Mouse (Mus musculus) left cerebral cortex, adult 18-20 months (tissue): ENCODE measurements around the gene Itih2. TPM values are rescaled to one million over a fixed set of nuclear protein-coding genes. Genes with fewer than 3 reads are reported as not detected.

Source experiments
- DNase-seq, 2 experiments: peaks; one replicate each; pipeline ENCODE4 v3.0.0; 2021 to 2022; ENCODE audit warnings: low spot score in 2 of 2, mixed read lengths in 1 of 2
- total RNA-seq, 2 experiments: library from RNA; stranded (reverse); gene quantifications; 2 replicates each; pipeline ENCODE4 v1.2.3; 2021

Itih2 gene
- total RNA-seq, 2 experiments from 2014 or later, result 1.2 to 2.7 TPM

DNA sequence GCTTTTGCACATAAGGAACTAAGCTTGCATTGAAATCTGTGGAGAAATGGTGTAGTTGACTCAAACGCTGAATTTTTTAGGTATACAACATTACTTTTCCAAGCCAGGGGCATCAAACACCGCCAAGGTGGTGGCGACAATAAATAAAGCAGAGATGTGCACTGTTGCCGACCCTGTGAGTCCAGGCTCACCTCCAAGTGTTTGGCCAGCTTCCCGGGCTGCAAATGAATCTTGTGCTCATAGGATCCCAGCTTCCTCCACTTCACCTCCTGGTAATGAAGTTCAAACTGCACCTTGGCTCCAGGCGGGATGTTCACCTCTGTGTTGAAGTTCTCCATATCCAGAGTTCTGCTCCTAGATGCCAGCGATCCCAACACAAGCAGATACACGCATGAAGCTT is 11.9 kb downstream of the Itih2 start:
- DNase-seq, result no peak

DNA sequence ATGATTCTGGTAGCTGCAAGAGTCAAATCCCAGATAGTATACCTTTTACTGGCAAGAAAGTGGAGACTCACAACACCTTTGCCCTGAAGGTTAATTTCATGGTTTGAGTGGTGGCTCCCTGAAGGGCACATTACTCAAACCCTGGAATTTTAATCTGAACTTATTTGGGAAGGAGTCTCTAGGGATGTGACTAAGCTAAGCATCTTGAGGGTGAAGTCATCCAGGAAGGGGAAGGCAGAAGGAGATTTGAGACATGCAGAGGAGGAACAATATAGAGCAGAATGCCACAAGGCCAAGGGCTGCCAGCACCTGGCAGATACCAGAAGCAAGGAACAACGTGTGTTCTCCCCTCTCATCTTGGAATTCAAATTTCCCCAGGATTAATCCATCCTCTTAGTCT is 12.4 kb downstream of the Itih2 start:
- no peak for DNase-seq

DNA sequence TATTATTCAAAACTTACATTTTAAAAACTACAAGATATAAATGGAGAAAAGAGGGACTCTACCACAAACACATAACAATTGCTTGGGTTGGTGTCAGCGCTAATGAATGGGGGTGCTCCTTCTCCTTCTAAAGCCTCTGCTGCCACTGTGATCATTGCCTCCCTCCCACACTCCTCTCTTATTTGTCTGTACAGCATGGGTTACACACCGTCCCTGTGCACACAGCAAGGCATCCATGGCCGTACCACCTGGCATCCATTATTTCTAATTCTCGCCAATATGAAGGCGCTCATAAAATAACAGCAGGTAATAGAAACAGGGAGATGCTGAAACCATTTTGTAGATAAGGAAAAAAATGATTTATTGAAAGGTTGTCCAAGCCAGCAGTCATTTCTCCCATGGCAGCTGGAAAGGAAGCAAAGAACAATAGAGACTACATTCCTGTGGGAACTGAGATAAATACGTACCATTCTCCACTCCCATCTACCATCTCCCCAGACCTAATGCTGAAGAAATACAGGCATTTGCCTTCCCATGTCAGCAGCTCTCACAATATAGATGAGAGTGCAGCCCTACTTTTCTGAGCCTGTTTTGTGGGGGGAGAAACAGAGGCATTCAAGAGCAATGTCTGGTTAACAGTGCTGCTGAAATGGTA is 22.5 kb downstream of the Itih2 start:
- DNase-seq, result no peak

GRCm38 (mm10) chr2:10101180-10101579 is 30.0 kb downstream of the Itih2 start:
- peak; percentile 55 to 66 for DNase-seq

GRCm38 (mm10) chr2:10100471-10100870 is 30.7 kb downstream of the Itih2 start:
- no peak for DNase-seq

DNA sequence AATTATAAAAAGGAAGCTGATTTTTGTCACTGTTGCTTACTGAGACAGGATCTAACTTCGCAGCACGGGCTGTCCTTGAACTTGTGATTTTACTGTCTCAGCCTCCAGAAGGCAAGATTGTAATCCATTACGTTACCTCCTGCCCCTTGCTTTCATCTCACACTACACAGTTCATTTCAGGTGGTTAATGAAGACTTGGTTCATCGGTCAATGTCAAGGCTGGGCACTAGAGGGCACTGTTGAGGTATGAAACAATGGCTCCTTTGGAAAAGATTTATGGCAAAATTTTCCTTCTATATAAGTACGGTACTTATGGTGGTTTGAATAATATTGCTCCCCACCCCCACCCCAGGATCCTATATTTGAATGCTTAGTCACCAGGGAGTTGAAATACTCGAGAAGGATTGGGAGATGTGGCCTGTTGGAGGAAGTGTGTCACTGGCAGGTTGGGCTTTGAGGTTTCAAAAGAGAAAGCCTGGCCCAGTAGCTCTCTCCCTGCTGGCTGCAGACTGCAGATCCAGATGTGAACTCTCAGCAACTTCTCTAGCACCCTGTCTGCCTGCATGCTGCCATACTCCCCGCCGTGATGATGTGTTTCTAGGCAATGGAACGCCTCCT is 32.5 kb downstream of the Itih2 start:
- DNase-seq, result peak; percentile 55 to 73

GRCm38 (mm10) chr2:10094327-10095100 is 36.7 kb downstream of the Itih2 start:
- DNase-seq, result no peak

DNA sequence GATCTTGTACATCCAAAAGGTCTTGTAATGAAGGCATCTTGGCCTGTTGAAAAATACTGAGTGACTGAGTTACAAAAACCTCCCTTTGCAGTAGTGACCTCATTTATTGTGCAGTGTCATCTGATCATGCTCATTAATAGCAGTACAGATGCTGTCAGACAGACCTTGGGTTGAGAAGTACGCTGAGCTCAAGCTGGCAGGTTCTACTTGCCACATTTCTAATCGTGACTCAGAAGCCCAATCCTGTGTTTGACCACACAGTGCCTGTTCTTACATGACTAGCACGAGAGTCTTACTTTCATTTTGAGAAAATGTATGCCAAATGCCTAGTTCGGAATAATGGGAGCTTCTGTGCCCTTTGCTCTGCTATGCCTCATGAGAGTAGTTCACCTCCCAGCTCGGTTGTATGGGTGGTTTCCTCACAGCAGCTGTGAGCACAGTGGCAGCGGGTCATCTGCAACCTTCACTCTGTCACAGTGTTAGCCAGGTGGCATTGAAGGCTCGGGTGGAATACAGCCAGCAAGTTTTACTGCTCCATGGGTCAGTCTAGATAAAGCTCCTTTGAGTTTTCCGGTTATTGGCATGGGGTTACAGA is 43.8 kb downstream of the Itih2 start:
- no peak for DNase-seq

- DNase-seq, result no peak
Observed at GRCm38 (mm10) chr2:10082737-10083136, 48.5 kb downstream of the Itih2 start.

DNA sequence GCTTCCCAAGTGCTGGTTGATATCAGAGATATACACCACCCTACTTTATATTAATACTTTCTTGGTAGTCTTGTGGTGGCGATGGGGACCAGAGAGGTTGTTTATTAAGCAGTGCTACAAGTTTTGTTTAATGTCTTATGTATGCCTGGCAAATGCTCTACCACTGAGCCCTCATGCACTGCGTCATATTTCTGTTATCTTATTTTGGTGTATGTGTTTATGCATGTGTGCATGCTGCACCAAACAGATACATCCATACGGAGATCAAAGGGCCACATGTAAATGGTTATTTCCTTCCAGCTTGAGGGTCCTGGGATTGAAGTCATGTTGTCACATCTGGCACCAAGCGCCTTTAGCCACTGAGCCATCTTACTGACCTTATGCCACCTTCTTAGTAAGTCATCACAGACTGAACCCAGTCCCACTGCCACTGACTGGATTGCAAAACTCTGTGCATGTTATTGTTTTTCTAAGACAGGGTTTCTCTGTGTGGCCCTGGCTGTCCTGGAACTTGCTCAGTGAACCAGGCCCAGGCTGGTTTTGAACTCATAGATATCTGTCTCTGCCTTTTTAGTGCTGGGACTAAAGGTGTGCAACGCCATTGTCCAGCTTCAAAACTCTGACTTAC is 49.6 kb downstream of the Itih2 start:
- DNase-seq, result no peak

DNA sequence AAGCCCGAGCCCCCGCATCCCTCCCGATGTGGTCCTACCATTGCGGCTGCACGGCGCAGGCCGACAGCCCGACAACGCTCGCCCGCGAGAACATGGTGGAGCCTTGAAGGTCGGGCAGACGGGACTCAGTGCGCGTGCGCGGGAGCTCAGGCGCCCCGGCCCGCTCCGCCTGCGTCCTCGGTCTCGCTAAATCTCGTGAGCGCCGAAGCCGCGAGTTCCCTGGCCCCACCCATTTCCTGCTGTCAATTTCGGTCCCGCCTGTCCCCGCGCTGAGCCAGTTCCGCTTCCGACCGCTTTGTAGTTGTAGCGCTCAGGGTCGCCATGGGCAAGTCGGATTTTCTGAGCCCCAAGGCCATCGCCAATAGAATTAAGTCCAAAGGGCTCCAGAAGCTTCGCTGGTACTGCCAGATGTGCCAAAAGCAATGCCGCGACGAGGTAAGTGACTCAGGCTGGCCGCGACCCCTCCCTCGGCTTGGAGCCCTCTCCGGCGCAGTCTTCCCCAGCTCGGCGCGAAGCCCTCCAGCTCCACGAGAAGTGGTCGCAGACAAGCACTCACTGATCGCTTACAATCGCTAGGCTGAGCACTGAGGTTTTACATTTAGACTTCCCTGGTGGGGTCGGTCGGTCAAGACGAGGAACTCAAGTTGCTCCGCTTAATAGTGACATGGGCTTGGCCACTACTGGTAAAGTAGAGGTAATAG is 50.7 kb downstream of the Itih2 start, which contains the start of the genes Atp5c1 and Kin:
Gene Atp5c1 (minus strand): TSS at position 201 of the 701 bp plus-strand sequence.
Gene Kin (plus strand): TSS at position 284 of the 701 bp plus-strand sequence.
- DNase-seq, result peak; percentile 94 to 97

DNA sequence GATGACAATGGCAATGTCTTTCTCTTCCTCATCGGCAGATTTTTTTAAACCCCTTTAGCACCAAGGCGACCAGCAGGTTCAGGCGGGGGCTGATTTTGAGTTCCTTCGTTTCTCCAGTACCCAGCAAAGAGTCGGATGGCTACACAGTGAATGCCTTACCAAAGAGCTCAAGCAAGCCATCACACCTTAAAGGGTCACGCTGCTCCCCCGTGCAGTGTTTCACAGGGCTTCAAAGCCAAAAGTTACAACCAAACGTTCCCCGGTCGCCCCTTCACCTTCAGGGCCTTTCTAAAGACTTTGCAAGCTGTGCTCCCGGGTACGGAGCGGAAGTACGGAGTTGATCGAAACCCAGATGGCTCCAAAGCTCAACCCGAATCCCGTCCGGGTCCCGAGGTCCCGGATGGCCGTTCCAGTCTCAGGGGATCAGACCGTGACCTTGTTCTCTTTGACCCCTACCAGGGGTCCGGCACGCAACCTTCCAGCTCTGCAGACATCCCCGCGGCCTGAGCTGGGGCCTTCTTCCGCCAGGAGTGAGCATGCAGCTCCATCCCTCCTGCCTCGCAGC is 51.4 kb downstream of the Itih2 start:
- no peak for DNase-seq

DNA sequence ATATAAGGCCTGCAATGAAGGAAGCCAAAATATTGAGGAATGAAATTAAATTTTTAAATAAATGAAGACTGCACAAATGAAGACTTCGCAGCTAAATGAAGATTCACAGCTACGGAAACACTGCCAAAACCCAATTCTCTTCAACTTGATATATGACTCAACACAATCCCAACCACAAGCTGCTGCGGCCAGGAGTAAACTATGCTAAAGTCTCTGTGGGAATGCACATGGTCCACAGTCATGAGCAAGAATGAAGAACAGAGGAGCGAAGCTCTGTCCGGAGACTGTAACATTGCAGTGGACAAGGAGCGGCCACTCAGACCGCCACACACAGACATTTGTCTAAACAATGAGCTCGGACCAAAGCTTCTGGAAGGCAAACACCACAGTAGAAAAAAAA is 54.5 kb downstream of the Itih2 start:
- no peak for DNase-seq

GRCm38 (mm10) chr2:10074470-10074869 is 56.7 kb downstream of the Itih2 start:
- no peak for DNase-seq

DNA sequence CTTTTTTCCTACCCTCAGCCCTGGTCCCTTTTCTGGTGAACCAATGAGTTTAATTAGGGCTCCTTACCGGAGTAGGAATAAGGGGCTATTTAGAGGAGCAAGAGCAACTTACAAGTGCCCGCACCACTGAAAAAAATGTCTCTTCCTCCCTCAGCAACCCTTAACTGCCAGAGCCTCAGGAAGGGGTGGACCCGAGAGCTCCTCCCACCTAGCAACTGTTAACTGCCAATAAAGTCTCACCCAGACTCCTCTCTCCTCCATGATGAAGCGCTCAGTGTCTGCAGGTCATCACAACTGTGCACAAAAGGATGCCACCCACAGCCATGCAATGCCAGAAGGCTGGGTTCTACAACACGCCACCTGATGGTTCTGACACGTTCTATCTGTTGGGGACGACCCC is 59.4 kb downstream of the Itih2 start:
- no peak for DNase-seq

- DNase-seq, result no peak
Observed at GRCm38 (mm10) chr2:10058836-10059235, 72.4 kb downstream of the Itih2 start.

DNA sequence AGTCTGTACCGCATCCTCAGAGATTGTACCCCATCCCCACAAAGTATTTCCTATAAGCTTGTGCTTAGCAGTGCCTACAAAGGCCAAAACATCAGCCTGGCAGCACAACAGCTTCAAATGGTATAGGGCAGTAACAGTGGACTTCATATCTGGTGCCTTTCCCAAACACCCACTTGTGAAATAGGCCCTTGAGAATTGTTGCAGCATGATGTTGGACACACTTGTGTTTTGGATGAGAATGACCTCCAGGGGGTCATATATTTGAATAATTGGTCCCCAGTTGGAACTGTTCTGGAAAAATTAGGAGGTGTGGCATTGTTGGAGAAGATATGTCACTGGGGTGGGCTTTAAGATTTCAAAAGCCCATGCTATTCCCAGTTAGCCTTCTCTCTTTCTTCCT is 79.2 kb downstream of the Itih2 start:
- DNase-seq, result no peak

- peak; percentile 66 to 74 for DNase-seq
Observed at GRCm38 (mm10) chr2:10050878-10051277, 80.3 kb downstream of the Itih2 start.

GRCm38 (mm10) chr2:10049456-10049855 is 81.7 kb downstream of the Itih2 start:
- DNase-seq, result no peak

GRCm38 (mm10) chr2:10048461-10048860 is 82.7 kb downstream of the Itih2 start, which contains the start of gene Taf3:
Taf3 (minus strand) TSS chr2:10048596.
- peak; percentile 92 for DNase-seq
